Mouse (Mus musculus) forelimb bud, embryonic 11.5 days (tissue): ENCODE data around the gene Tnfsf13.
"Not testable (repeated sequence)": the region's sequence is repeated elsewhere in the genome, so short reads cannot be mapped to it uniquely, and the experiment has no call there.

Experiments used
- DNase-seq: peaks from one replicate; pipeline ENCODE4 v3.0.0-alpha.2; 2012; ENCODE audit warnings: low read depth, low spot score

Gene Tnfsf13

DNA sequence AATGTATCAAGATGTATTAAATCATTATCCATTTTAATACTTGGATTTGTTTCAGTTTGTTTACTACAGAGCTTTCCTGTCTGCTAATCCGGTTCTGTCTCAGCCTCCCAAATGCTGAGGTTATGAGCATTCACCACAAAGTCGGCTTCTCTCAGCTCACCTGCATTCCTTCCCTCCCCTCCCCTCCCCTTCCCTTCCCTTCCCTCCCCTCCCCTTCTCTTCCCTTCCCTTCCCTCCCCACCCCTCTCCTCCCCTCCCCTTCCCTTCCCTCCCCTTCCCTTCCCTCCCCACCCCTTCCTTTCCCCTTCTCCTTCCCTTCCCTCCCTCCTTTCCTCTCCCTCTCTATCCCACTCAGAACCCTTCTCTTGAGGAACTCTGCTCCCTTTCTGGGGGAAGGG is 19.0 kb upstream of the Tnfsf13 start:
- DNase-seq, result no peak

- no peak for DNase-seq
Measured at GRCm38 (mm10) chr11:69703814-69704612, 18.4 kb upstream of the Tnfsf13 start.

DNA sequence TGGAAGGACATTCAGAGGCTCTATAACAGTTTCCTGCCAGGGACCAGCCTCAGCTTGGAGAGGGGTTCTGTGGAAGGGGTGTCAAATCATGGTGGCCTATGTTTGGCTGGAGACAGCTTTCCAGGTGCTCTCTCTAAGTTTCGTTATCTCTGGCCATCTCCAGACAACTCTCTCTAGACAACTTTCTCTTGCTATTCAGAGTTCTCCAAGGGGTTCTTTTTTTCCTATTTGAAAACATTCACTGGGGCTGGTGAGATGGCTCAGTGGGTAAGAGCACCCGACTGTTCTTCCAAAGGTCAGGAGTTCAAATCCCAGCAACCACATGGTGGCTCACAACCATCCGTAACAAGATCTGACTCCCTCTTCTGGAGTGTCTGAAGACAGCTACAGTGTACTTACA is 17.8 kb upstream of the Tnfsf13 start:
- not testable (repeated sequence) for DNase-seq

GRCm38 (mm10) chr11:69702886-69703285 is 17.3 kb upstream of the Tnfsf13 start:
- not testable (repeated sequence) for DNase-seq

GRCm38 (mm10) chr11:69699595-69699994 is 14.0 kb upstream of the Tnfsf13 start:
- DNase-seq, result no peak

DNA sequence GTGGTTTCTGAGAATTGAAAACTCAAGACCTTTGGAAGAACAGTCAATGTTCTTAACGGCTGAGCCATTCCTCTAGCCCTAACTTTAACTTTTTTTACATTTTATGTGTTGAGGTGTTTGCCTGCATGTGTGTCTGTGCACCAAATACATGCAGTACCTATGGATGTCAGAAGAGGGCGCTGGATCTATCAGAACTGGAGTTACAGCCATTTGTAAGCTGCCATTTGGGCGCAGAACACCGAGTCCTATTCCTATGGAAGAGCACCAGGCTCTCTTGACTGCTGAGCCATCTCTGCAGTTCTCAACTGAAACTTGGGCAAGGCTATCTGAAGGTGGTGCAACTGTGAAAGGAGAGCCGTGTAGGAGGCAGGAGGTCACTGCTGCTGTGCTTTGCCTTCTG is 13.0 kb upstream of the Tnfsf13 start:
- no peak for DNase-seq

- DNase-seq, result no peak
Measured at GRCm38 (mm10) chr11:69697396-69697795, 11.8 kb upstream of the Tnfsf13 start.

- DNase-seq, result no peak
Measured at GRCm38 (mm10) chr11:69695361-69696181, 10.0 kb upstream of the Tnfsf13 start, which contains the start of the genes Tnfsf12 and Tnfsfm13. TSS of gene Tnfsf12 (minus strand) at chr11:69695849. TSS of gene Tnfsfm13 (minus strand) at chr11:69696098.

DNA sequence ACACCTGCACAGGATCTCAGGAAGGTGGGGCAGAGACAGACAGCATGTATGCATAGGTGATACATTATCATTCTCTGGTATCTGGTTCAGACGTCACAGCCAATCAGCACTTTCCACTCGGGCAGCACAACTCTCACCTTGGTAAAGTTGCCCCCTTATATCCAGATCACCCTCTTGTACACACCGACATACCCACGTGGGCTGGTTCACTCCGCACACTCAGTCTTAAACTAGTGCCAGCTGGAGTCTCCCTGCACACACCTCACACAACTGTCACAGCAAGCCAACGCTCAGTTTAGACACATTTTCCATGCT is 9.4 kb upstream of the Tnfsf13 start:
- DNase-seq, result no peak

DNA sequence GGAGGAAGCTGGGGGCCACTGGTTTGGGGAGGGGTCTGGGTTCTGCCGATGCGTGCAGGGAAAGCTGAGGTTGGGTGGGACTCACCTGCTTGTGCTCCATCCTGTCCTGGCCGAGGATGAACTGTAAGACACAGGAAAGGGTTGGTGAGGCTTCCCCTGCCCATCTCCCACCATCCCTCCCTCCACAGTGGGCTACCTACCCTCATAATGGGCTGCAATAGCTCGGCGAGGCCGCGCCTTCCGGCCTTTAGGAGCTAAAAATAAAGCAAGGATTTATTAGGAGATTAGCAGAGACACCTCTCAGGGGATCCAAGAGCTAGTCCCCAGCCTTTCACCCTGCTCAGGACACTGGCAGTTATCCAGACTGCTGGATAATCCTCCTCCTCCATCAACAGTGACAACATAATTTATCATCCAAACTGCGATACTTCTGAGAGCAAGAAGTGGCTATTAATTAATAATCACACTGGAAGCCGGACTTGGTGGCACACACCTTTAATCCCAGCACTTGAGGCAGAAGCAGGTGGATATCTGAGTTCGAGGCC is 7.9 kb upstream of the Tnfsf13 start:
- no peak for DNase-seq

- no peak for DNase-seq
Measured at GRCm38 (mm10) chr11:69692863-69693262, 7.3 kb upstream of the Tnfsf13 start.

DNA sequence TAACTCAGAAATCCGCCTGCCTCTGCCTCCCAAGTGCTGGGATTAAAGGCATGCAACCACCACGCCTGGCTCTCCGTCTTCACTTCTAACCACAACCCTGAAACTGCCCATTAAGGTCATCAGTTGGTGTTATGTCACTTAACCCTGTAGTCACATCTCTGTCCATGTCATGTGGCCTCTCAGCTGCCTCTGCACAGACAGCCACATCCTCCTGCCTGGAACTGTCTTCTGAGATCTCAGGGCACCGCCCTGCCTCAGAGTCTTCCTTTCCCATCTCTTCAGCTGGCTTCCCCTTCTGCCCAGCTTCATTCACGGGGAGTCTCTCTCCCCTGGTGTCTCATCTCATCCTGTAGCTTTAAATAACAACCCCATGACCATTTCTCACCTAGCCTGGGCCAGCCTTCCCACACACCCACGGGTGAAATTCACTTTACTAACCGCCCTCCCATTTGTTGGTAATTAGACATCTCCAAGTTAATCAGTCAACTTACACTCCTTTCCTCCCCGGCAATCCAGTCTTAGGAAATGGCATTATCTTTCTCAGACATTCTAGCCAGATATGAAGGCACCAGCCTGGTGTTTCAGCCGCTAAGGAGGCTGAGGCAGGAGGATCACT is 6.7 kb upstream of the Tnfsf13 start:
- no peak for DNase-seq

- DNase-seq, result no peak
Measured at GRCm38 (mm10) chr11:69689891-69690290, 4.3 kb upstream of the Tnfsf13 start.

GRCm38 (mm10) chr11:69687061-69687460 is 1.5 kb upstream of the Tnfsf13 start:
- DNase-seq, result no peak

GRCm38 (mm10) chr11:69686377-69686776 is 793 bp upstream of the Tnfsf13 start:
- no peak for DNase-seq

DNA sequence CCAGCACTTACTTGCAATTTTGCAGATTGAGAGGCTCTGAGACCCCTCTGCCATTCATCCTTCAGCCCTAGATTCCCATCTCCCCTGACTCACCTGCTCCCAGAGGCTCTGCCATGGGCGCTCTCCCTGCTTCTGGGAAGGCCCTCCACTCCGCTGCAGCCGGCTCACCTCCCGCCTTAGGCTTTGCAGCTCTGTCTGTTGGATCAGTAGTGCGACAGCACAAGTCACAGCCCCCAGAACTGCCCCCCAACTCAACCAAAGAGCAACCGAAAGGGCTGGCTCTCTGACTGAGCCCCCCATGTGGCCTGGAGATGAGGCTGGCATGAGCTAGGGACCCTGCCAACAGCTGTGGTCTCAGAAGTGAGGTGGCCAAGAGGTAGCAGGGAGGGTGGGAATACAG is 648 bp downstream of the Tnfsf13 start:
- DNase-seq, result no peak

DNA sequence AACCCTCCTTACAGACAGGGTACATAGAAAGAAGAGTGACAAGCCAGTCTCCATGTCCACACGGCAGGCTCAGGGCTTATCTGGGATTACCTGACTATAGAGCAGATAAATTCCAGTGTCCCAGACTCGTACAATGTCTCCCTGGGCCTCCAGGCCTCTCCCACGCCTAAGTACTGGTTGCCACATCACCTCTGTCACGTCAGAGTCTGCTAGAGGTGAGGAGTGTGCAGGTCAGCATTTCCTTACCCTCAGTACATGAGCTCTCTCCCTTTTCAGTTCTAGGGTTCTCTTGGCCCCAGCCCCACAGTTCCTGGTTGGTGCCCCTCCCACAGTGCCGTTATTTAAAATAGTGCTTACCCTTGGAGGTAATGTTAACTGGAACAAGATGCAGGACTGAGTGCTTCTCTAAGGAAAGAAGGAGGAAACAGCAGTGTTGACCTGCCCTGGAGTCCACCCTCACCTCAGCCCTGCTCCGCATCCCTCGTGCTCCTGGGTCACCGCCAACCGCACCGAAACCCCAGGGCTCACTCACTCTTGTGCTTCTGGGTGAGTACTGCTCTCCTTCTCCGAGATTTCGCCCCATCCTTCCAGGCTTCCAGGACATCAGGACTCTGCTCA is 1.3 kb downstream of the Tnfsf13 start:
- no peak for DNase-seq

GRCm38 (mm10) chr11:69683576-69683975 is 2.0 kb downstream of the Tnfsf13 start:
- no peak for DNase-seq

- peak; percentile 97 for DNase-seq
Measured at GRCm38 (mm10) chr11:69682840-69683533, 2.6 kb downstream of the Tnfsf13 start.

DNA sequence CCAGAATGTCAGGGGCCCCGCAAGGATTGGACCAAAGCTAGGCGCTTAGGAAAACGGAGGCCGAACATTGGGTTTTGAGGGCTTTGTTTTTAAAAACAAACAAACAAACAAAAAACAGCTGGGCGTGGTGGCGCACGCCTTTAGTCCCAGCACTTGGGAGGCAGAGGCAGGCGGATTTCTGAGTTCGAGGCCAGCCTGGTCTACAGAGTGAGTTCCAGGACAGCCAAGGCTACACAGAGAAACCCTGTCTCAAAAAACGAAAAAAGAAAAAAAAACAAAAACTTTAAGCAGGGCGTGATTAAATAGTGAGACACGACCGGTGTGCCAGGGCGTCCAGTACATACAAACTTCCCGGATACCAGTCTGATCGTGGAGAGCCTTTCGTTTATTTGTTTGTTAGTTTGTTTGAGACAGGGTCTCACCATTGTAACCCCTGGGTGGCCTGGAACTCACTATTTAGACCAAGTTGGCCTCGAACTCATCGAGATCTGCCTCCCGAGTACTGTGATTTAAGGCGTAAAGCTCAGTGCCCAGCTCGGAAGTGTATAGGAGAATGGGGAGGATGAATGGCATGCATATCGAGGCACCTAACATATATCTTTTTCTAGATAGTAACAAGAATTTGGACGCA is 3.3 kb downstream of the Tnfsf13 start:
- no peak for DNase-seq
